Mouse (Mus musculus) MEL (cell line): Measurements from ENCODE around the gene Mid1. TPM values are rescaled to one million over a fixed set of nuclear protein-coding genes. Genes with fewer than 3 reads are reported as not detected.

Experiments used
- DNase-seq: peaks from one replicate; pipeline ENCODE4 v3.0.0; 2011; ENCODE audit warnings: low read depth, low spot score
- H3K27ac ChIP-seq: 2 replicates; pipeline ENCODE4 v1.5.1; 2012; ENCODE audit warnings: low read depth, mild to moderate bottlenecking, control low read depth, low read length, moderate library complexity; ENCODE audit not compliant: control insufficient read depth
- H3K27me3 ChIP-seq, 2 experiments: fragments of 150-350 bp in 1 of 2; sonication (generic) in 1 of 2; 2 replicates each; pipeline ENCODE4 v1.6.1; 2012; ENCODE audit warnings: low read length in 2 of 2, mild to moderate bottlenecking in 2 of 2, improper control_type of control experiment in 1 of 2, moderate library complexity in 1 of 2; ENCODE audit not compliant: insufficient read depth in 2 of 2, control insufficient read depth in 1 of 2
- H3K36me3 ChIP-seq, 2 experiments: 2 replicates each; pipeline ENCODE4 v1.6.1; 2012 to 2014; ENCODE audit warnings: low read length in 2 of 2, improper control_type of control experiment in 1 of 2, inconsistent platforms in 1 of 2, mild to moderate bottlenecking in 1 of 2; ENCODE audit not compliant: insufficient read depth in 2 of 2, control insufficient read depth in 1 of 2
- H3K4me1 ChIP-seq, 2 experiments: fragments of 150-350 bp in 1 of 2; sonication (generic) in 1 of 2; 2 replicates each; pipeline ENCODE4 v1.6.1; 2012; ENCODE audit warnings: low read length in 2 of 2, improper control_type of control experiment in 1 of 2, mild to moderate bottlenecking in 1 of 2; ENCODE audit not compliant: insufficient read depth in 2 of 2, control insufficient read depth in 1 of 2
- H3K4me3 ChIP-seq, 2 experiments: fragments of 150-350 bp in 1 of 2; sonication (generic) in 1 of 2; 2 replicates each; pipeline ENCODE4 v1.5.1; 2012; ENCODE audit warnings: low read depth in 2 of 2, low read length in 2 of 2, mild to moderate bottlenecking in 2 of 2, moderate library complexity in 2 of 2, control low read depth in 1 of 2, improper control_type of control experiment in 1 of 2; ENCODE audit not compliant: control insufficient read depth in 1 of 2, insufficient read depth in 1 of 2
- H3K79me2 ChIP-seq: 2 replicates; pipeline ENCODE4 v1.6.1; 2012; ENCODE audit warnings: mild to moderate bottlenecking, low read length, moderate library complexity; ENCODE audit not compliant: control insufficient read depth, poor library complexity, insufficient read depth
- H3K9ac ChIP-seq: 2 replicates; pipeline ENCODE4 v1.6.1; 2012; ENCODE audit warnings: low read depth, mild to moderate bottlenecking, control low read depth, low read length, moderate library complexity; ENCODE audit not compliant: control insufficient read depth, poor library complexity, severe bottlenecking
- H3K9me3 ChIP-seq: fragments of 150-350 bp; sonication (generic); replicated peaks from 2 replicates; pipeline ENCODE4 v1.6.1; 2012; ENCODE audit warnings: mild to moderate bottlenecking, low read length, improper control_type of control experiment, moderate library complexity; ENCODE audit not compliant: insufficient read depth
- CHD1 ChIP-seq: IDR thresholded peaks from 2 replicates; pipeline ENCODE4 v1.6.1; 2012; ENCODE audit warnings: low read depth, mild to moderate bottlenecking, inconsistent platforms, low read length, improper control_type of control experiment
- CTCF ChIP-seq, 3 experiments: IDR thresholded peaks in 2 of 3; conservative IDR thresholded peaks in 1 of 3; 2 replicates each; pipeline ENCODE4 v1.5.1; 2011 to 2012; ENCODE audit warnings: low read length in 3 of 3, low read depth in 2 of 3, mild to moderate bottlenecking in 2 of 3, improper control_type of control experiment in 1 of 3, inconsistent platforms in 1 of 3, mixed read lengths in 1 of 3, moderate library complexity in 1 of 3; ENCODE audit not compliant: control insufficient read depth in 1 of 3, insufficient read depth in 1 of 3, poor library complexity in 1 of 3, severe bottlenecking in 1 of 3
- E2F4 ChIP-seq: IDR thresholded peaks from 2 replicates; pipeline ENCODE4 v1.6.1; 2011; ENCODE audit warnings: low read depth, low read length, improper control_type of control experiment, borderline replicate concordance
- EP300 ChIP-seq, 2 experiments: IDR thresholded peaks; 2 replicates each; pipeline ENCODE4 v1.6.1; 2011; ENCODE audit warnings: improper control_type of control experiment in 2 of 2, low read length in 2 of 2, low read depth in 1 of 2, mild to moderate bottlenecking in 1 of 2
- GABPA ChIP-seq: IDR thresholded peaks from 2 replicates; pipeline ENCODE4 v1.6.1; 2012; ENCODE audit warnings: low read depth, mild to moderate bottlenecking, inconsistent platforms, low read length, improper control_type of control experiment, moderate library complexity
- GATA1 ChIP-seq: IDR thresholded peaks from 2 replicates; pipeline ENCODE4 v1.6.1; 2011; ENCODE audit warnings: low read depth, low read length, improper control_type of control experiment
- HCFC1 ChIP-seq: IDR thresholded peaks from 2 replicates; pipeline ENCODE4 v1.6.1; 2012; ENCODE audit warnings: low read depth, mild to moderate bottlenecking, inconsistent platforms, low read length, improper control_type of control experiment, moderate library complexity
- JUND ChIP-seq: IDR thresholded peaks from 2 replicates; pipeline ENCODE4 v1.6.1; 2011; ENCODE audit warnings: low read depth, mild to moderate bottlenecking, improper control_type of control experiment, low read length
- KAT2A ChIP-seq: conservative IDR thresholded peaks from 2 replicates; pipeline ENCODE4 v1.6.1; 2012; ENCODE audit warnings: low read depth, low read length, improper control_type of control experiment, inconsistent platforms
- MAX ChIP-seq: IDR thresholded peaks from 2 replicates; pipeline ENCODE4 v1.6.1; 2011; ENCODE audit warnings: low read length, improper control_type of control experiment
- MAZ ChIP-seq: IDR thresholded peaks from 2 replicates; pipeline ENCODE4 v1.6.1; 2012; ENCODE audit warnings: low read depth, mild to moderate bottlenecking, inconsistent platforms, low read length, improper control_type of control experiment
- MYC ChIP-seq: IDR thresholded peaks from 2 replicates; pipeline ENCODE4 v1.6.1; 2011; ENCODE audit warnings: low read depth, mild to moderate bottlenecking, low read length, improper control_type of control experiment, moderate library complexity
- POLR2A ChIP-seq, 2 experiments: IDR thresholded peaks; 2 replicates each; pipeline ENCODE4 v1.6.1; 2011 to 2012; ENCODE audit warnings: low read length in 2 of 2, mild to moderate bottlenecking in 2 of 2, control low read depth in 1 of 2, improper control_type of control experiment in 1 of 2, low read depth in 1 of 2, moderate library complexity in 1 of 2; ENCODE audit not compliant: control insufficient read depth in 1 of 2, insufficient read depth in 1 of 2, poor library complexity in 1 of 2
- POLR2AphosphoS5 ChIP-seq: IDR thresholded peaks from 2 replicates; pipeline ENCODE4 v1.6.1; 2012; ENCODE audit warnings: low read depth, borderline replicate concordance, mild to moderate bottlenecking, inconsistent platforms, low read length, moderate library complexity, mixed read lengths
- RAD21 ChIP-seq: IDR thresholded peaks from 2 replicates; pipeline ENCODE4 v1.6.1; 2011; ENCODE audit warnings: mild to moderate bottlenecking, low read depth, low read length, improper control_type of control experiment
- SIN3A ChIP-seq: IDR thresholded peaks from 2 replicates; pipeline ENCODE4 v1.6.1; 2012; ENCODE audit warnings: low read length, improper control_type of control experiment, inconsistent platforms
- USF1 ChIP-seq: IDR thresholded peaks from 2 replicates; pipeline ENCODE4 v1.6.1; 2014; ENCODE audit warnings: low read depth, mild to moderate bottlenecking, inconsistent platforms, low read length, improper control_type of control experiment, moderate library complexity
- ZC3H11A ChIP-seq: IDR thresholded peaks from 2 replicates; pipeline ENCODE4 v1.6.1; 2012; ENCODE audit warnings: low read depth, mild to moderate bottlenecking, inconsistent platforms, low read length, improper control_type of control experiment
- polyA plus RNA-seq, 2 experiments: library from polyadenylated mRNA; stranded (reverse) in 1 of 2; unstranded in 1 of 2; fragments of >175 nt in 1 of 2; fragments of >200 nt in 1 of 2; gene quantifications; 2 replicates each; pipeline versions ENCODE4 v1.2.1 to v1.2.4; 2012; ENCODE audit warnings: low replicate concordance in 2 of 2, low read depth in 1 of 2; ENCODE audit not compliant: insufficient read length in 2 of 2, insufficient read depth in 1 of 2, missing spikeins in 1 of 2
- total RNA-seq: library from RNA; depleted of rRNA; stranded (reverse); fragments of 300-350 nt; gene quantifications from 2 replicates; pipeline ENCODE4 v1.2.3, GENCODE M21; 2012

The Mid1 gene
- total and polyA plus RNA-seq, 3 experiments, result 1.4 to 7.8 TPM; not detected in 1

DNA sequence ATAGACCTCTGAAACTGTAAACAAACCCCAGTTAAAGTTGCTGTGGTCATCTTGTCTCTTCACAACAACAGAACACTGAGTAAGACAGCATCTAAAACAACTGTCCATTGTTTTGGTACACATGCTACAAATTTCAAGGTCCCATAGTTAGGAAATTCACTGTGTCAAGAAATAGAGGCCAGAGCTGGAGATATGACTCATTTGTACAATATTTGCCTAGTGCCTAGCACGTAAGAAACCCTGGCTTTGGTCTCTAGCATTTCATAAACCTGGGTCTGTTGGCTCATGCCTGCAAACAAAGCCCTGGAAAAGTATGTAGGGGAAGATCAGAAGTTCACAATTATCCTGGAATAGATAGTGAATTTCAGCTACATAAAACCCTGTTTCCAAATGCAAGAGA is 178.8 kb downstream of the Mid1 start:
- TF ChIP-seq HCFC1, result no peak
- TF ChIP-seq CTCF (IDR thresholded peaks at IDR 0.05 in 2 of 3, conservative IDR thresholded peaks at IDR 0.05 in 1 of 3; ENCODE audit: control insufficient read depth in 1 of 3, insufficient read depth in 1 of 3, low read depth in 2 of 3, low read length in 3 of 3, poor library complexity in 1 of 3, severe bottlenecking in 1 of 3), result no peak
- no peak for TF ChIP-seq MYC
- no peak for TF ChIP-seq USF1
- TF ChIP-seq KAT2A, result no peak
- no peak for TF ChIP-seq SIN3A
- TF ChIP-seq POLR2A (IDR thresholded peaks at IDR 0.05; ENCODE audit: control insufficient read depth in 1 of 2, insufficient read depth in 1 of 2, low read depth in 1 of 2, low read length in 2 of 2, poor library complexity in 1 of 2), result no peak
- TF ChIP-seq GABPA, result no peak
- TF ChIP-seq MAX, result no peak
- no peak for TF ChIP-seq E2F4
- no peak for TF ChIP-seq MAZ
- TF ChIP-seq JUND, result no peak
- no peak overlapping the region for H3K27ac ChIP-seq
- H3K27me3 ChIP-seq, result peaks cover 2 to 3% of the 10 kb centered on the region in 2 experiments; a peak in 1 of 4 replicates
- no peak overlapping the region for H3K4me3 ChIP-seq
- H3K9me3 ChIP-seq, result no peaks in the 10 kb centered on the region
- no peaks in the 10 kb centered on the region for H3K79me2 ChIP-seq
- H3K36me3 ChIP-seq, result no peaks in the 10 kb centered on the region
- no peak for DNase-seq
- no peaks in the 10 kb centered on the region for H3K4me1 ChIP-seq
- no peak overlapping the region for H3K9ac ChIP-seq

DNA sequence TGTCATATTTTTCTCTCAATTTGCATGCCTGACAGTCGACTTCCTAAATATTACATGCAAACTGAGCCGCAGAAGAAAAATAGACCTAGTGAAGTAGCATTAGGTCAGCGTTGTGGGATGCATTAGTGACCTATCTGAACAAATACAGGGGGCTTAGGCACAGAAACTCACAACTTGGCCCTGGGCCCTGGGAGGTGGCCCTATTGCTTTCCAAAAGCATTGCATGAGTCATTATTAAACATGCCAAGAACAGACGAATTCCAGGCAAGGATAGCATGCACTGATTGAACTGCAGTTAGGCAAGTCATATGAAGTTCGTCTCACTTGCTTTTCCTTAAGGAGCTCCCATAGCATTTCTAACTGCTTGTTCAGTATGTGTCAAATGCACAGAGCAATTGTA is 183.2 kb downstream of the Mid1 start:
- H3K79me2 ChIP-seq, result no peaks in the 10 kb centered on the region
- H3K4me1 ChIP-seq, result no peaks in the 10 kb centered on the region
- H3K4me3 ChIP-seq, result no peak overlapping the region
- H3K27ac ChIP-seq, result no peak overlapping the region
- no peaks in the 10 kb centered on the region for H3K9me3 ChIP-seq
- TF ChIP-seq CHD1 (no peak), ZC3H11A (no peak), GATA1 (no peak), POLR2AphosphoS5 (no peak), CTCF (IDR thresholded peaks at IDR 0.05 in 2 of 3, conservative IDR thresholded peaks at IDR 0.05 in 1 of 3; ENCODE audit: control insufficient read depth in 1 of 3, insufficient read depth in 1 of 3, low read depth in 2 of 3, low read length in 3 of 3, poor library complexity in 1 of 3, severe bottlenecking in 1 of 3) (no peak), EP300 (IDR thresholded peaks at IDR 0.05; ENCODE audit: low read depth in 1 of 2, low read length in 2 of 2) (no peak), RAD21 (no peak), USF1 (no peak), MYC (no peak)
- H3K27me3 ChIP-seq, result peaks cover 2 to 3% of the 10 kb centered on the region in 2 experiments; a peak in 1 of 4 replicates
- DNase-seq, result no peak
- no peak overlapping the region for H3K9ac ChIP-seq
- H3K36me3 ChIP-seq, result no peaks in the 10 kb centered on the region
